Mouse (Mus musculus): ENCODE data around the gene Jak3.

DNA sequence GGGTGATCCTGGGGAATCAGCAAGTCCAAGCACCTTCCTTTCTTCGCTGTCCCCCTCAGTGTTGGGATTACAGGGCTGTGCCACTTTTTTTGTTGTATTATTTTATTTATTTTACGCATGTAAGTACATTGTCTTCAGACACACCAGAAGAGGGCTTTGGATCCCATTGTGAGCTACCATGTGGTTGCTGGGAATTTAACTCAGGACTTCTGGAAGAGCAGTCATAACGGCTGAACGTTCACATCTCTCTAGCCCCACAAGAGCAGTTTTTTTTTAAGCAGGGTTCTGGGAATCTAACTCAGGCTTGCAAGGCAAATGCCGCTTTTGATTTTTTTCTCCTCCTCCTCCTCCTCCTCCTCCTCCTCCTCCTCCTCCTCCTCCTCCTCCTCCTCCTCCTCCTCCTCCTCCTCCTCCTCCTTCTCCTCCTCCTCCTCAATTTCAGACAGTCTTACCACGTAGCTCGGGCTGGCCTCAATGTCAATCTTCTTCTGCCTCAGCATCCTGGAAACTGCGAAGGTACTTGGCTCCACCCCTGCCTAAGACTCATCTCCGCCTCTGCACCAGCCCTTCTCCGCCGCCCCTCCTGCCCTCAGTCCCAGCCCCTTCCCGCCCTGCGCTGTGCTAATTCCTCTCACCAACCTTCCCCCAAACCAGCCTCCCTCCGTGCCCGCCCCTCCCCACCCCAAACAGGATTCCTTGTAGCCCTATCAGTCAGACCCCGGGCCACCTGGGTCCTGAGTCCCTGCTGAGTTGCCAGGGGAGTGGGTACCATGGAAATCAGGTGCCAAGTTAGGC, 52.9 kb downstream of the Jak3 start:
- no peak for TF ChIP-seq MAX (IDR thresholded peaks at IDR 0.05; ENCODE audit: low read depth)
- TF ChIP-seq E2F4 (IDR thresholded peaks at IDR 0.05; ENCODE audit: insufficient read depth): no peak
- no peak for TF ChIP-seq MYOG (IDR thresholded peaks at IDR 0.05; ENCODE audit: control insufficient read depth in 1 of 3, insufficient read depth in 1 of 3, insufficient read length in 2 of 3, low read depth in 2 of 3)

All from myocyte (in vitro differentiated cells).